Mouse (Mus musculus) adrenal gland, adult 18-20 months (tissue): ENCODE data around the gene Rpl12. TPM values are rescaled to one million over a fixed set of nuclear protein-coding genes. Genes with fewer than 3 reads are reported as not detected.

Experiments
- DNase-seq, 2 experiments: peaks; one replicate each; pipeline ENCODE4 v3.0.0; 2021 to 2022; ENCODE audit warnings: low spot score in 2 of 2
- total RNA-seq, 2 experiments: library from RNA; stranded (reverse); gene quantifications; 1 replicate in 1 of 2; 2 replicates in 1 of 2; pipeline ENCODE4 v1.2.3; 2021

Rpl12 gene
- total RNA-seq, 2 experiments from 2014 or later: 162 to 167 TPM

- DNase-seq: no peak
Measured at GRCm38 (mm10) chr2:32939418-32939817, 21.9 kb upstream of the Rpl12 start.

- no peak for DNase-seq
Measured at GRCm38 (mm10) chr2:32940483-32940882, 20.9 kb upstream of the Rpl12 start.

GRCm38 (mm10) chr2:32947454-32947853, 13.9 kb upstream of the Rpl12 start:
- no peak for DNase-seq

- no peak for DNase-seq
Measured at GRCm38 (mm10) chr2:32954581-32954980, 6.8 kb upstream of the Rpl12 start.

- no peak for DNase-seq
Measured at GRCm38 (mm10) chr2:32957344-32957743, 4.0 kb upstream of the Rpl12 start.

GRCm38 (mm10) chr2:32960273-32960672, 1.1 kb upstream of the Rpl12 start:
- no peak for DNase-seq

- peak in 1 of 2 experiments; percentile 34 for DNase-seq
Measured at GRCm38 (mm10) chr2:32962062-32962874, 909 bp downstream of the Rpl12 start.

- DNase-seq: no peak
Measured at GRCm38 (mm10) chr2:32962875-32963220, 1.5 kb downstream of the Rpl12 start.

- no peak for DNase-seq
Measured at GRCm38 (mm10) chr2:32963544-32963943, 2.2 kb downstream of the Rpl12 start.

GRCm38 (mm10) chr2:32963981-32964380, 2.6 kb downstream of the Rpl12 start:
- DNase-seq: no peak

- DNase-seq: no peak
Measured at GRCm38 (mm10) chr2:32964659-32965457, 3.5 kb downstream of the Rpl12 start.

- no peak for DNase-seq
Measured at GRCm38 (mm10) chr2:32965511-32966183, 4.3 kb downstream of the Rpl12 start.

- DNase-seq: no peak
Measured at GRCm38 (mm10) chr2:32966184-32966688, 4.9 kb downstream of the Rpl12 start.

- peak; percentile 82 to 85 for DNase-seq
Measured at GRCm38 (mm10) chr2:32966689-32967631, 5.6 kb downstream of the Rpl12 start.

GRCm38 (mm10) chr2:32968024-32968614, 6.8 kb downstream of the Rpl12 start:
- DNase-seq: no peak

- DNase-seq: no peak
Measured at GRCm38 (mm10) chr2:32969326-32969725, 8.0 kb downstream of the Rpl12 start.

- no peak for DNase-seq
Measured at GRCm38 (mm10) chr2:32971235-32971634, 9.9 kb downstream of the Rpl12 start.

GRCm38 (mm10) chr2:32974216-32974615, 12.9 kb downstream of the Rpl12 start:
- DNase-seq: no peak

GRCm38 (mm10) chr2:32977114-32977513, 15.8 kb downstream of the Rpl12 start:
- no peak for DNase-seq

GRCm38 (mm10) chr2:32978675-32979074, 17.3 kb downstream of the Rpl12 start:
- DNase-seq: no peak
